Mouse (Mus musculus): ENCODE results near the gene Stip1.
"Not testable (repeated sequence)": the region's sequence is repeated elsewhere in the genome, so short reads cannot be mapped to it uniquely, and the experiment has no call there.

Stip1 gene

DNA sequence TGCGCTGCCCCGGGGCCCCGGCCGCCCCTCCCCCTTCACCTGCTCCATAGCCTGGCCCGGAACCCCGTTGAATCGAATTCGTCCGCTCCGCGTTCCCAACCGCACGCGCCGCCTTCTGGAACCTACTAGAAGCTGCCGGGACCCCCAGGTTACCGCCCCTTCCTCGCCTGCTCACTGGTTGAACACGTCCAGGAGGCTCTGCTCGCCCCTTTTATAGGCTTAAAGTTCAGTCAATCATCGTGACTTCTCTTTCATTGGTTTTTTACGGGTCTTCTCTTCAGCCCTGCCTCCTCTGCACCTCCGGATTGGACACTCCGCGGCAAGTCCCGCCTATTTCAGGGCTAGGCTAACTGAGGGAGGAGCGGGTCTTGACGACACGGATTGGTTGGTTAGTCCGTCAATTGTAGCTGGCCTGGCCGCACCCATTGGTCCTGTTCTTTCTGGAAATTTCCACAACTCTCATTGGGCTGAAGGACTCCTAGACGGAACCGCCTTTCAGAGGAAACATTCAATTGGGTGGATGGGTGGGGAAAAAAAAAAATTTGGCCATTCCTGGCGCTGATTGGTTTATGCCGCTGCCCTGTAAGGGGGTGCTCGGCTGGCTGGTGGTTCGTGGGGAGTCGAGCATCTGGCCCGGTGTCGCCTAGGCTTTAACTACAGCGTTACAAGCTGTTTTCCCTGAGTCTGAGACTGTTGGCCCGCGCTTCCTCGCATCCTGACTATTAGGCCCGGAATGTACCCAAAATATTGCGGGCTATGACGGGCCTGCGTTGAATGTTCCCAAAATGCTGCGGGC lies at the start of gene Stip1:
TSS of gene Stip1 (minus strand) at position 127 of the 796 bp plus-strand sequence.
- in situ Hi-C loops (cut with MboI; ENCODE audit: unreplicated experiment in 2 of 2), result no loop called here

DNA sequence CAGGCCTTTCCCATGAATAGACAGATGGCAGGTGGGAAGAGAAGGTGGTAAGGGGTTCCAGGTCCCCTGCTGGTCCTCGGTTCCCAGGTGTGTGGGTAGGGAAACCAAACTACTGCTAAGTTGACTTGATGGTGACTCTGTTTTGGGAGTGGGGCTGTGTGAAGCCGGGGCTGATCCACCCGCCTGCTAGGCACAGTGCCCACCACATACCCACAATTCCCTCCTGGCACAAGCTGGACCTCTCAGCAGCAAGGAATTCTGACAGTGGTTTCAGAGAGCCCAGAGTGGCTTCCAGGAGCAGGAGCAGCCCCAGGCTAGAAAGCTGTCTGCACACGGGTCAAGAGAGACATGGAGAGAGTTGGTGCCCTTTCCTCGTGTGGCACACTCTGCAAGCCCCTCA lies 49.3 kb upstream of the Stip1 start:
- in situ Hi-C loops (cut with MboI; ENCODE audit: unreplicated experiment in 2 of 2), result no loop called here

DNA sequence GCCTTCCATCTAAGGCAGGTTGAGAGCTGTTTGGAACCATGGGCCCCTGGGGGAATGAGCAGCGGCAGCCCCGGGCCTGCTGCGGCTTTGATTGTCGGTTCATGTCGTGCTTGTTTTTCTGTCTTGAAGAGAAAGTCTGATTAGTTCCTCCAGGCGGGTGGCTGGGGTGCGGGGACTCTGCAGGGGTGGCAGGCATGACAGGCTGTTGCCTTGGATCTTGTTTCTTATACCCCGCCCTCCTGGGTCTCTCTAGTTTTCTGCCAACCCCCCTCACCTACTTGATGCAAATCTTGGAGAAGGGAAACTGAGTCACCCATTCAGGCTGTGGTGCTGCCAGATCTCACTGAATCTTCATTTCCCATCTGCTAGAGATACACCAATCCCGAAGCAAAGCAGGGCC lies 48.8 kb upstream of the Stip1 start:
- in situ Hi-C loops (cut with MboI; ENCODE audit: unreplicated experiment in 2 of 2), result no loop called here

DNA sequence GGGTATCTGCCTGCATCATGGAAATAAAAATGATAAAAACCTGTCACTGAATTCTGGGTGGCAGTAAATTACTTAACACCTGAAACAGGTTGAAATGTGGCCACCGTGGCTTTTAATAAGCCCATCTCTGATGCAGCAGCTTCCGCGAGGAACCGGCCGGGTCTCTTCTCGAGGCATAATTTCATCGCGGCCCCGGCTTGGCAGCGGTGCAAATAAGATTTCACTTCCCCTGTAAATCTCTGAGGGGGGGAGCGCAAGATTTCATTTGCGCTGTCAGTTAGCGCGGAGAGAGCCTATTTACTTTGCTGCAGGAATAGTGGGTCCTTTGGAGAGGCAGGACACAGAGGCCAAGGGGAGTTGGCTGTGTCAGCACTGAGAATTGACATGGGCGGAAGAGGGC lies 45.0 kb upstream of the Stip1 start:
- in situ Hi-C loops (cut with MboI; ENCODE audit: unreplicated experiment in 2 of 2), result no loop called here

DNA sequence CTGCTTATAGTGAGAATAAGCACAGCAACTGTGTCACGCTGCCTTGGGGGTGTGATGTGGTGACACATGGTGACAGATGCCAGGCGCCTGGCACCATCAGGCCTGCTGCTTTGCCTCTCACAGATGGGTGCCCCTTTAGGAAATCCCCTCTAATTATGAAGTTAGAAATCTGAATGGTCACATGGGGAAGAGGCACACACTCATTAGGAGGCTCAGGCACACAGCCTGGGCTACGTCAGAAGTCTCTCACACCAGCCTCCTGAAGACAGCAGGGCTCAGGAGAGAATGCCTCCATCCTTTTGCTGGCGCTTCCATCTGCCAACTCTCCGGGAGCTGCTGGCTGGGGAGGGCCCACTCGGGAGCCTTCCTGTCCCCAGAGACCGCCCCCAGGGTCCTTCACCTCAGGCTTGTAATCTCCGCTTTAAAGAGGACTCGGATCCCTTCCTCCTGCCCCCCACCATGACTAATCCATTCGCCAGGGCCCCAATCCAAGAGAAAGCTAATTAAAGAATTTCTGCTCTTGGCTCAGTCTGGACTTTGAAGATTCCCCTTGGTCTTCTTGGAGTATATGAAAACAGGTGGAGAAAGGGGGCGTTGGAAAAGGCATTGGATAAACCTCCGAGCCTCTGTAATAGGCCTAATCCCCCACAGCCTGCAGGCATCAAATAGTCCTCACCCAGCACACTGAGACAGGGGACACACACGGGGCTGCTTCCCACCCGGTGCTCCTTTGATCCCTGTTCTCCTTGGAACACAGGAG lies 43.4 kb upstream of the Stip1 start:
- in situ Hi-C loops (cut with MboI; ENCODE audit: unreplicated experiment in 2 of 2), result no loop called here

DNA sequence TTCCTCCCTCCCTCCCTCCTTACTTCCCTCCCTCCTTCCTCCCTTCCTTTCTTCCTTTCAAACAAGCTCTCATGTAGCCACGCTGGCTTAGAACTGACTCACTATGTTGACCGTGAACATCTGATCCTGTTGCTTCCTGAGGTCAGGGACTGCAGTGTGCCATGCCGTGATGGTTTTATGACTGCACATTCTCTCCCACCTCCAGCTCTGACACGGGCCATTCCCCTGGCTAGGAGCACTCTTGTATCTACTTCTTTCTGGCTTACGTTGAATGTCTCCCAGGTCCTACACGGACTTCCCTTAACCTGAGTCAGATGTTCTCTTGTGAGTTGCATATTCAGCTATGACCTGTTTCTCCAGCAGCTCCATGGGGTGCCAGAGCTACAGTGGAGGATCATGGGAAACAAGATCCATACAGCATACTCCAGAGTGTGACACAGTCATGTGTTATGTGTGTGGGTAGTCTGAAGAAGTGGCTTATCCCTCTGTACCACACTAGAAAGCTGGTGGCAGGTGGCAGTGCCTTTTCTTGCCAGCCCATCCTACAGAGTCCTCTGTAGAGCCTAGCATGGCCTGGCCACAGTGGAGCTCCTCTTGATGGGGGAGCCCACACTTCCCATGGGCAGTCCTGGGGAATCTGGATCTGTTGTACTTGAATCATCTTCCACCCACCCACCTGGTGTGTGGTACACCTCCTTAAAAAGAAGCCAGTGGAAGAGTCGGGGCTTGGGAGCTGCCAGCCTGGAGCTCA lies 41.9 kb upstream of the Stip1 start:
- in situ Hi-C loops (cut with MboI; ENCODE audit: unreplicated experiment in 2 of 2), result no loop called here

DNA sequence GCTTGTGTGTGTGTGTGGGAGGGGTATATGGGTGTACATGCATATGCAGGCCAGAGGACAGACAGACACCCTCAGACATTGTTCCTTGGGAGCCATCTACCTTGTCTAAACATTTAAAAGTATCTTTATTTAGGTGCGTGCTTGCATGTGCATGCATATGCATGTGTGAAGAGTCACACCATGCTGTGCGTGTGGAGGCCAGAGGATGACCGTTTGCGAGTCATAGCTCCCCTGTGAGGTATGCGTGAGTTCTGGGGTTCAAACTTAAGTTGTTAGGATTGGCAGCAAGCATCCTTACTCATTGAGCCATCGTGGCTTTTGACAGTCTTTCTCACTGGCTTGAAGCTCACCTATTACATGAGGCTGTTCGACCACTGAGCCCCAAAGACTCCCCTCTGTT lies 38.5 kb upstream of the Stip1 start:
- in situ Hi-C loops (cut with MboI; ENCODE audit: unreplicated experiment in 2 of 2), result no loop called here

DNA sequence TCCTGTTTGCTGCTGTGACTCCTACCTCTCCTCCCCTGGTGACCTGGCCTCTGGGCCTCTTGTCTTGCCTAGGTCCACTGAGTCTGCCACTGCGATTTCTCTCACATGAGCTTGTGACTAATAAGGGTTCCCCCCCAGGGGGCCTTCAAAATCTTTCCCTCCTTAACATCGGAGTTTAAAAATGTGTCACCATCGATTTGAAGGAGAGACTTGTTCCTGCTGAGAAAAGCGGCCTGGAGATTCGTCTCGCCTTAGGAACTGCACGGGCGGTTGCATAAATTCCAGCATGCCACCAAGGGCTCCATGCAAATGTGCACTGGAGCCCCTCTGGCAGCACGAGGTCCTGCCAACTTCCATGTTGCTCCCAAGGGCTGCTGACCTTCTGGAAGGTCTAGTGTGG lies 37.9 kb upstream of the Stip1 start:
- in situ Hi-C loops (cut with MboI; ENCODE audit: unreplicated experiment in 2 of 2), result no loop called here

DNA sequence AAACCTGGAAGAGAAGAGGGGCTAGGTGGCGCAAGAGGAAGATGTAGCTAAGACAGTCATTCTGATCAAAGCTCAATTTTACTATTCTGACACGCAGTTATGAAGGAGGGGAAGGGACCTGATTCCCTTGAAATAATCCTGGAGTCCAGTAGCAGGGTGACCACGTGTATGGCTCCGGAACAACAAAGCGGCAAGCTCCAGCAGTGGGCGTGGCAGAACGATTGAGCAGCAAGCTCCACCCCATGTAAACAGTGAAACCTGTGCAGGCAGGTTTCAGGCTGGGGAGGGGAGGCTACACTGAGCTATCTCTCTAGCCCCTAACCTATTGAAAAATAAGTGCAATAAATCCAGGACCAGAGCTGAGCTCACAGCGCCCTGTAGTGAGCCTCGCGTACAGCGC lies 35.6 kb upstream of the Stip1 start:
- in situ Hi-C loops (cut with MboI; ENCODE audit: unreplicated experiment in 2 of 2), result not testable (repeated sequence)

DNA sequence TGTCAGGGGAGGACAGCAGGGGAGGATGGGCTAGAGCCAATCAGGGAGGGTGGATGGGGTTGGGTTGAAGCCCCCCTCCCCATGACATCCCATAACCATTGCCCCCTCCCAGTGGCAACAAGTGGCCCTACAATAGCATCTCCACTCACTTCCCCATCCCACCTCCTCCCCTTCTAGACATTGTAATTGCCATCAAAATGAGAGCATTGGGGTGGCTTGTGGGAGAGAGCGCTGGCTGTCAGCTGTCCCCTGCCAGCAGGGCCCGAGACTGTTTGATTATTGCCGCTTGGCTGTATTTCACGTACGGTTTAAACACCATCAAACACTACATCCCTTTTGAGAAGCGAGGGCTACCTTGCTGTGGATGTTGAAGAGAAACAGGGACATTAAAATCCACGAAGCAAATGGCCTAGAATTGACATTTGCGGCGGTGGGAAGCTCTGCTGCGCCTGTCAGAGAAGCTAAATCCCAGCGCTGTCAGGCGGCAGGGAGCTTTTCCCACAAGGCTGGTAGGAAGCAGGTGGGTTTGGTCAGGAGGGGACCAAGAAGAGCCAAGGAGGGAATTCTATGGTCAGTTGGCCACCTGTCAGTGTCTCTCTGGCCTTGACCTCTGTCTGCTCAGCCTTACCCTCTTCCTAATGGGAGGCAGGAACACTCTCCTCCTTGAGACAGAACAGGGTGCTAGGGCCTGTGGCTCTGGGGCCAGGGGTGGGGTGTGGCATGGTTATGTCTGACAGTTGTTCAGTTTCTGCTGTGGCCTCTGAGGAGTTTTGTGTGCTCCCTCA lies 34.4 kb upstream of the Stip1 start:
- in situ Hi-C loops (cut with MboI; ENCODE audit: unreplicated experiment in 2 of 2), result loop anchor here in 1 of 2 experiments (5.0 kb wide), 2 partner anchors 128 to 363 kb away; no protein-coding TSS in a partner anchor

DNA sequence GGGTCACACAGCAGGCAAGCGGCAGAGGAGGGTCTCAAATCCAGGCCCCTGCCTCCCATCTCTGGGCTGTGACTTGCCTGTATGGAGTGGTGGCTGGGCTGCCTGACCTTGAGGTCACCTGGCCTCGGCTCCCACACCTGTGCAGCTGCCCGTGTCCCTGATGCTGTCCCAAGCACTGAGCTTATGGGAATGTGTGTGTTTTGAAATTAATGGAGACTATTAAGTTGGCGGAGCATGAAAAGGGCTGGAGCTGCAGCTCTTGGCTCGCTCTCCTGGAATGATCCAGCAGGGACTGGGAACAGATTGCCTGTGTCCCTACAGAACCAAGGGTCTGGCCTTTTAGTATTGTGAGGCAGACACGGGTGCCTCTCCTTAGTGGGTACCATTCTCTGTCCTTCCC lies 32.5 kb upstream of the Stip1 start:
- in situ Hi-C loops (cut with MboI; ENCODE audit: unreplicated experiment in 2 of 2), result loop anchor here in 1 of 2 experiments (5.0 kb wide), 2 partner anchors 130 to 365 kb away; no protein-coding TSS in a partner anchor

DNA sequence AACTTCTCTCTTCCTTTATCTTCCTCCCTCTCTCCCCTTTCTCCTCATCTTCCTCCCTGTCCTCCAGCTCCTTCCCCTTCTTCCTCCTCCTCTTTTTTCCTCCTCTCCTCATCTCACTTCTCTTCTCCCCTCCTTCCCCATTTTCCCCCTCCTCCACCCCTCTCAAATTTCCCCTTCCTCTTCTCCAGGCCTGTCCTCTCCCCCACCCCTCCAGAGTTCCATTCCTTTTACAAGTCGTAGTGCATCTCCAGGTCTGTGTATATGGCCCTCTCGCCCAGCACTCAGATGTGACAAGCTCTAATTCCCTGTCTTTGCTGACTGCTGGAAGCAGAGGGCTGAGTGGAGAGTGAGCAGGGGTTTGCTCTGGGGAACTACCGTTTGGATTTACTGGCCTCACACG lies 31.0 kb upstream of the Stip1 start:
- in situ Hi-C loops (cut with MboI; ENCODE audit: unreplicated experiment in 2 of 2), result loop anchor here in 1 of 2 experiments (5.0 kb wide), 2 partner anchors 132 to 367 kb away; no protein-coding TSS in a partner anchor

DNA sequence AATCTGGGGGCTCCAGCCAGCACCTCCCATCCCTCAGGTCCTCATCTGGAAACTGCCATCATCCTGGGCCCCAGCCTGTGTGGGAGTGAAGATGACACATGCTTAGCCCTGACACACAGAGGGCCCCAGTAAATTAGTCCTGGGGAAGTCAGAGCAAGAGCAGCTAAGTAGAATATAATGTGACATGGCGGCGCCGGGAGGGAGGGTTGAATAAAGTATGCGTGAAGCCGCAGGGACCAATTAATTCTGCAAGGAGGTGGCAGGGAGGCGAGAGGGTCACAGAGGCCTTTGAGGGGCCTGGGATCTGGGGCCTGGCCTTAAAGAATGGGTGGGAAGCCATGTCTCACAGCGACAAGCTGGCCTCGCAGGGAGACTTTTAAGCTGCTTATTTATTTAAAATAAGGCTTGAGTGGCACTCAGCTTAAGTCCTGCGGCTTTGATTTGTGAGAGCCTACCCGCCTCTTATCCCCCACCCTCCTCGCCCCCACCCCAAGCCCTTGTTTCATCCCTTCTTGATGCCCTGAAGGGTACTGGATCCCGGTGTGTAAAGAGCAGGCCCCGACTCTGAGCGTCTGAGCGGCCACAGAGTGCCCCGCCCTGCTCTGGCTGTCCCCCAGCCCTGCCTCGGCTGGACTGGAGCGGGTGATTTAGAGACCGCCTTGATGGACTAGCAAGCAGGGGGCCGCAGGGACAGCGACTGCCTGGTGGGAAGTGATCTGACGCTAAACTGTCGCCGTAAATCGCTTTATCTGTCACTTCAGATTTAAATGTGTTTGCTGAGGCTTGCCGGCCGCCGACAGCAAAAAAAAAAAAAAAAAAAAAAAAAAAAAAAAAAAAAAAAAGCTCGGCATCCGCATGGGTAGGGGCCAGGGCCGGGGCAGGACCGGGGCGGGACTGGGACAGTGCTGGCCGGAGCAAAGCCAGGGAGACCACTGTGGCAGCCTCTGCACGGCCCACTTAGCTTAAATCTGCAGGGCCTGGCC lies 30.3 kb upstream of the Stip1 start:
- in situ Hi-C loops (cut with MboI; ENCODE audit: unreplicated experiment in 2 of 2), result loop anchor here (5.0 to 10.0 kb wide), 7 partner anchors 132 to 545 kb away; partner anchors contain the start of genes Hrasls5 (in 1 of the 2), Mark2 (in 1 of the 2) and Otub1 (in 1 of the 2)

DNA sequence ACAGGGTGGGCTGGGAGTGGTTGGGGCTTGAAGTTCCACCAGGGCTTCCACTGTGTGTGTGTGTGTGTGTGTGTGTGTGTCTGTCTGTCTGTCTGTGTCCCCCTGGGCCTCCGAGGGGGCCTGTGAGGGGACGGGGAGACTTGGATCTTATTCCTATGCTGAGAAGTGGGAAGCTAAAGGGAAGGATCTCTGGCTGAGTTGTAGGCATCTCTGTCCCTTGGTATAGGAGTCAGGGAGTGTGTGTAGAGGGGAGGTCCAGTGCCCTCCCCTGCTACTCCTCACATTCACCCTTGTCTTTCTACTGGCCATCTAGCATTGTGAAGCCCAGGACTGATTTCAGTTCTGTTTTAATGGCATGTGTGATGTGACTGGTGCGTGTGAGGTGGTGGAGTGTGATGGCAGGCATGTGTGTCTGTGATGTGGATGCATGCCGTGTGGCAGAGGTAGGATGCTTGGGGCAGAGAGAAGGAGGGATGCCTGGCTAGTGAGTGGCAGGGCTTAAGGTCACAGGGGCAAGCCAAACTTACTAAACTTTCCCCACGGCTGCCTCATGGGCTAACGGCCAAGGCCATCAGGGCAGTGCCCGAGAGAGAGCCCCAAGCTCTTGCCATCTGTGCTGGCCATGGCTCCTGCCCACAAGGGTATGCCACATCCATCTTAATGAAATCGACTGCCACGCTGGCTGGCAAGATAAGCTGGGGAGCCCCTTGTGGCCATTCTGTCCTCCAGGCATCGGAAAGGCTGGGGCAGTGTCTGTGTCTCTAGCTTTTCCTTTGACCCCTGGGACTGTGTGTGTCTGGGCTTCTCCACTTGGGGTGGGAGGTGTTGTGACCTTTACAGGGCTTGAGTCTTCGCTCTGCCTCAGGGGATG lies 29.1 kb upstream of the Stip1 start:
- in situ Hi-C loops (cut with MboI; ENCODE audit: unreplicated experiment in 2 of 2), result loop anchor here (5.0 to 10.0 kb wide), 6 partner anchors 138 to 546 kb away; partner anchors contain the start of genes Hrasls5 (in 1 of the 2), Mark2 (in 1 of the 2) and Otub1 (in 1 of the 2)

DNA sequence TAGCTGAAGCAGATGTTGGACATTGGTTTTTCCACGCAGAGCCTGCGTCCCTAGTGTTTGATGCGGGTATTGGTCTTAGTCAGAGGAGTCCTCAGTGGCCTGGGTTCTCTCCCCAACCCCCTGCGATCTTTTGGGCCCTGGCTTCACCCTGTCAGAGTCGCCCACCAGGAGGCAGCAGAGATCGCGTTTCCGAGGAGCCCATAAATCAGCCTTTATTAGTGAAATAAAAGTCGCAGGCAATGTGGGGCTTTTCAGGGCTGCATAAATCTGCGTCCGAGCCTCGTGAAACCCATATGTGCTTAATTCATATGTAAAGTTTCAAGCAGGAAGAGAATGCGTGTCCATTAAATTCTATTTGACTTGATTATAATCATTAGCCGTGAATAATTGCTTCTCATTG lies 28.4 kb upstream of the Stip1 start:
- in situ Hi-C loops (cut with MboI; ENCODE audit: unreplicated experiment in 2 of 2), result loop anchor here (5.0 to 10.0 kb wide), 6 partner anchors 139 to 547 kb away; partner anchors contain the start of genes Hrasls5 (in 1 of the 2), Mark2 (in 1 of the 2) and Otub1 (in 1 of the 2)

DNA sequence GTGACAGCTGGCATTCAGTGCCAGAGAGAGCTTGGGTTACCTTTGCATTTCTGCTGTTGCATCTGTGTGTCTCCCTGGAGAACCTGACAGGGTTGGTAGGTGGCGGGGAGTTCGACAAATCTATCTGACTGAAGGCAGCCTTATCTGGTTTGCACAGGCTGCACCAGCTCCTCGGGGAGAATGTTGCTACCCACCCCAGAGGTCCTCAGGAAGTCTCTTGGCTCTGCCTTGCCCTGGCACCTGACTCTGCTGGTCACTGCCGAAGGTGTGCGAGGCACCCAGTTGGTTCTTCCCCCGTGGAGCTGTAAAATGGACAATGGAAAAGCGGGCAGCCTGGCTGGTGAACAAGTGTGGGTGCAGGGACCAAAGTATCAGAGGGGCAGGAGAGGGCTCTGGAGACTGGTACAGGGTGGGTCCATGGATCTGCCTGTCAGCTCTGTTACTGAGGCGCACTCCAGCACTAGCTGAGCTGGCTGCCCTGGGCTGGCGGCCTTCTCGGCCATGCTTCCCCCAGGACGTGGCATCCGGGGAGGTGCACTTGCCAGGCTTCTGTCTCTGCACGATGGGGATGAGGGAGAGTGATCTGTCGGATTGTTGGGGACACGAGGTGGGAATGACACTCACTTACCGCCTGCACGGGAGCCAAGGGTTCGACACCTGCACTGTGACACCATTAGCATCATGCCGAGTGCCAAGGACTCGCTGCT lies 27.7 kb upstream of the Stip1 start:
- in situ Hi-C loops (cut with MboI; ENCODE audit: unreplicated experiment in 2 of 2), result loop anchor here (5.0 to 10.0 kb wide), 6 partner anchors 140 to 547 kb away; partner anchors contain the start of genes Hrasls5 (in 1 of the 2), Mark2 (in 1 of the 2) and Otub1 (in 1 of the 2)

Measured in v-Abl transformed pro-B cells (cell line).